In genomic region chr6:52259081-52259790, GRCm38 (mm10) we compare ENCODE assay signal across 15 mouse cellular contexts. TPM values are rescaled to one million over a fixed set of nuclear protein-coding genes. Genes with fewer than 3 reads are reported as not detected.
A peak's percentile ranks its signal among the peaks of the same experiment; 100 is the strongest.
DNase-seq lines count a peak whose midpoint lies in the region; ATAC-seq and TF ChIP-seq lines count a peak whose summit lies in the region.
"Had no signal": no experiment of that assay in that cellular context is flagged by ENCODE, and none has a peak within 500 bp of the region (broad histone marks: within the 10 kb centered on the region; RNA-seq: fewer than 3 reads in every experiment).

No protein-coding gene starts in this region.

- peak overlapping the region; percentile 28 for H3K4me3 ChIP-seq in heart, postnatal 0 days (ENCODE audit: low read depth, low read length)
- H3K4me3 ChIP-seq in heart, adult 2 months: no peak overlapping the region
- peak overlapping the region; percentile 53 for H3K4me3 ChIP-seq in limb, embryonic 10.5 days
- no peak overlapping the region for H3K4me3 ChIP-seq in stomach, postnatal 0 days (ENCODE audit: low read depth, low read length)

- no peak overlapping the region for H3K27ac ChIP-seq in heart, postnatal 0 days (ENCODE audit: low read depth)
- H3K27ac ChIP-seq in heart, adult 2 months: no peak overlapping the region
- peak overlapping the region; percentile 85 for H3K27ac ChIP-seq in limb, embryonic 10.5 days
- H3K27ac ChIP-seq in stomach, postnatal 0 days (replicated peaks): no peak overlapping the region
- H3K27ac ChIP-seq: neural tube, embryonic 13.5 days had no signal

- TF ChIP-seq CTCF in heart, postnatal 0 days (IDR thresholded peaks at IDR 0.05; ENCODE audit: low read depth): no peak
- TF ChIP-seq CTCF in heart, adult 2 months (IDR thresholded peaks at IDR 0.05): no peak
- TF ChIP-seq CTCF in stomach, postnatal 0 days (IDR thresholded peaks at IDR 0.05; ENCODE audit: low read depth): no peak

- no peaks in the 10 kb centered on the region for H3K9me3 ChIP-seq in heart, postnatal 0 days (replicated peaks; ENCODE audit: control insufficient read depth, low read length)
- no peaks in the 10 kb centered on the region for H3K9me3 ChIP-seq in limb, embryonic 10.5 days (replicated peaks)
- H3K9me3 ChIP-seq in stomach, postnatal 0 days (ENCODE audit: control insufficient read depth, low read length): no peaks in the 10 kb centered on the region
- H3K9me3 ChIP-seq: neural tube, embryonic 13.5 days had no signal

- no peaks in the 10 kb centered on the region for H3K36me3 ChIP-seq in heart, postnatal 0 days (replicated peaks; ENCODE audit: control insufficient read depth, insufficient read depth, low read length)
- H3K36me3 ChIP-seq in heart, adult 2 months (ENCODE audit: control insufficient read depth, insufficient read depth, low read length): no peaks in the 10 kb centered on the region
- no peaks in the 10 kb centered on the region for H3K36me3 ChIP-seq in limb, embryonic 10.5 days
- no peaks in the 10 kb centered on the region for H3K36me3 ChIP-seq in stomach, postnatal 0 days (ENCODE audit: control insufficient read depth, insufficient read depth, low read length)
- H3K36me3 ChIP-seq: neural tube, embryonic 13.5 days had no signal

- under 1% methylated on average over 25 of the region's 25 CpGs for WGBS in heart, postnatal 0 days
- WGBS in heart, adult 2 months: 4% methylated on average over 25 of the region's 25 CpGs
- under 1% methylated on average over 25 of the region's 25 CpGs for WGBS in limb, embryonic 10.5 days
- 4% methylated on average over 25 of the region's 25 CpGs for WGBS in stomach, postnatal 0 days

- TF ChIP-seq POLR2A in heart, adult 2 months (IDR thresholded peaks at IDR 0.05; ENCODE audit: insufficient read depth, low read depth, low read length): no peak

- ATAC-seq in heart, postnatal 0 days (ENCODE audit: insufficient read depth, low read depth): no peak
- ATAC-seq in stomach, postnatal 0 days (ENCODE audit: low FRiP score, low TSS enrichment): peak; percentile 39; the same call in 1 of the 2 replicates
- ATAC-seq in monocyte, adult 5-6 weeks (replicated peaks; ENCODE audit: insufficient number of reproducible peaks, low FRiP score, low TSS enrichment, poor library complexity, severe bottlenecking): no peak
- ATAC-seq: forebrain, postnatal 0 days had no signal

- no peak overlapping the region for H3K9ac ChIP-seq in heart, postnatal 0 days (replicated peaks; ENCODE audit: low read depth, low read length)
- H3K9ac ChIP-seq in heart, adult 2 months (ENCODE audit: low read depth, low read length): no peak overlapping the region
- H3K9ac ChIP-seq in stomach, postnatal 0 days (ENCODE audit: low read length): no peak overlapping the region
- H3K9ac ChIP-seq: forebrain, postnatal 0 days; neural tube, embryonic 13.5 days had no signal

- intact Hi-C loops in heart, adult 2 months (cut with DNase I): loop anchor here (5.0 kb wide), 3 partner anchors 318 to 883 kb away; no protein-coding TSS in a partner anchor

- peaks cover 6% of the 10 kb centered on the region; the same call in 1 of the 2 replicates for H3K4me1 ChIP-seq in heart, postnatal 0 days (ENCODE audit: control insufficient read depth, insufficient read depth)
- no peaks in the 10 kb centered on the region; the same call in 1 of the 2 replicates for H3K4me1 ChIP-seq in heart, adult 2 months (ENCODE audit: control insufficient read depth, insufficient read depth, low read length)
- H3K4me1 ChIP-seq in limb, embryonic 10.5 days: peaks cover 37% of the 10 kb centered on the region
- H3K4me1 ChIP-seq in stomach, postnatal 0 days (replicated peaks; ENCODE audit: control insufficient read depth, insufficient read depth): no peaks in the 10 kb centered on the region

- no peaks in the 10 kb centered on the region for H3K79me2 ChIP-seq in heart, adult 2 months (replicated peaks; ENCODE audit: control insufficient read depth, insufficient read depth, low read length)

- H3K27me3 ChIP-seq in heart, postnatal 0 days (ENCODE audit: control insufficient read depth, insufficient read depth, low read length): peaks cover 95% of the 10 kb centered on the region
- H3K27me3 ChIP-seq in heart, adult 2 months (ENCODE audit: control insufficient read depth, insufficient read depth, low read length): peaks cover 33% of the 10 kb centered on the region
- peaks cover 86% of the 10 kb centered on the region for H3K27me3 ChIP-seq in limb, embryonic 10.5 days (ENCODE audit: low read depth, poor library complexity, severe bottlenecking)
- H3K27me3 ChIP-seq in stomach, postnatal 0 days (ENCODE audit: control insufficient read depth, insufficient read depth, low read length): peaks cover 23% of the 10 kb centered on the region

- no peak overlapping the region for H3K4me2 ChIP-seq in heart, postnatal 0 days (ENCODE audit: low read depth, low read length)
- H3K4me2 ChIP-seq in stomach, postnatal 0 days (replicated peaks; ENCODE audit: low read depth): no peak overlapping the region

- TF ChIP-seq EP300 in heart, postnatal 0 days (IDR thresholded peaks at IDR 0.05; ENCODE audit: low read depth): no peak
- TF ChIP-seq EP300 in heart, adult 2 months (IDR thresholded peaks at IDR 0.05; ENCODE audit: insufficient read depth, low read depth, low read length): no peak
- no peak for TF ChIP-seq EP300 in stomach, postnatal 0 days (optimal IDR thresholded peaks at IDR 0.05)

- DNase-seq in heart, postnatal 0 days (ENCODE audit: low spot score): no peak
- DNase-seq in heart, adult 2 months: no peak
- DNase-seq in thymus, postnatal 4 days: peak; percentile 42
- no peak for DNase-seq in thymus, adult 18-20 months
- peak; percentile 80 for DNase-seq in limb, embryonic 10.5 days (ENCODE audit: low spot score)
- DNase-seq in stomach, postnatal 0 days (ENCODE audit: low spot score): no peak
- no peak for DNase-seq in T-cell, adult 2 months (ENCODE audit: low spot score)
- DNase-seq: forebrain, postnatal 0 days; layer of hippocampus, adult 9-11 months; thymus, adult 2 months had no signal

RNA-seq across cellular contexts. Expression of gene Hoxa13, which starts 1.4 kb away (rescaled TPM):
- not detected in 2 replicates for total RNA-seq in heart, postnatal 0 days (2014; rRNA removed; ENCODE audit: low replicate concordance)
- polyA plus RNA-seq in heart, postnatal 0 days (2015; fragmentation: Nextera tagmentation; extraction: Ambion mirVana): not detected in 2 replicates
- total RNA-seq in heart, adult 2 months (2021): not detected
- not detected in 2 replicates for polyA plus RNA-seq in heart, adult 2 months (2012; rRNA removed)
- 2.7 and 11.1 TPM in 2 replicates for polyA plus RNA-seq in limb, embryonic 10.5 days (2016; fragmentation: Nextera tagmentation; extraction: Ambion mirVana)
- not detected in 2 replicates for polyA plus RNA-seq in stomach, postnatal 0 days (2015; fragmentation: Nextera tagmentation; extraction: Ambion mirVana)
- total RNA-seq in monocyte, adult 5-6 weeks (2017): not detected in 3 replicates
- total RNA-seq: forebrain, postnatal 0 days; heart, postnatal 36 days; liver, adult 2 months had no signal
- polyA plus RNA-seq: forebrain, postnatal 0 days; liver, adult 2 months; thymus, adult 2 months had no signal

RNA-seq across cellular contexts. Expression of gene Hoxa11, which starts 13.6 kb away (rescaled TPM):
- 0.11 TPM in 1 of 2 replicates, not detected in the other for total RNA-seq in heart, postnatal 0 days (2014; rRNA removed; ENCODE audit: low replicate concordance)
- not detected in 2 replicates for polyA plus RNA-seq in heart, postnatal 0 days (2015; fragmentation: Nextera tagmentation; extraction: Ambion mirVana)
- not detected for total RNA-seq in heart, adult 2 months (2021)
- not detected in 2 replicates for polyA plus RNA-seq in heart, adult 2 months (2012; rRNA removed)
- polyA plus RNA-seq in limb, embryonic 10.5 days (2016; fragmentation: Nextera tagmentation; extraction: Ambion mirVana): 71.6 and 74.9 TPM in 2 replicates
- not detected in 2 replicates for polyA plus RNA-seq in stomach, postnatal 0 days (2015; fragmentation: Nextera tagmentation; extraction: Ambion mirVana)
- total RNA-seq in monocyte, adult 5-6 weeks (2017): not detected in 3 replicates
- total RNA-seq: CH12.LX; forebrain, postnatal 0 days; heart, postnatal 36 days; liver, adult 2 months had no signal
- polyA plus RNA-seq: forebrain, postnatal 0 days; liver, adult 2 months; thymus, adult 2 months had no signal

RNA-seq across cellular contexts. Expression of gene Hoxa10, which starts 18.6 kb away (rescaled TPM):
- 5.0 TPM in 1 of 2 replicates, not detected in the other for total RNA-seq in heart, postnatal 0 days (2014; rRNA removed; ENCODE audit: low replicate concordance)
- polyA plus RNA-seq in heart, postnatal 0 days (2015; fragmentation: Nextera tagmentation; extraction: Ambion mirVana): not detected in 2 replicates
- total RNA-seq in heart, adult 2 months (2021): not detected
- not detected in 2 replicates for polyA plus RNA-seq in heart, adult 2 months (2012; rRNA removed)
- 175 and 195 TPM in 2 replicates for polyA plus RNA-seq in limb, embryonic 10.5 days (2016; fragmentation: Nextera tagmentation; extraction: Ambion mirVana)
- 0.06 TPM in 1 of 2 replicates, not detected in the other for polyA plus RNA-seq in stomach, postnatal 0 days (2015; fragmentation: Nextera tagmentation; extraction: Ambion mirVana)
- total RNA-seq in monocyte, adult 5-6 weeks (2017): 2.5 TPM in 1 of 3 replicates, not detected in the others
- total RNA-seq: forebrain, postnatal 0 days; heart, postnatal 36 days; liver, adult 2 months had no signal
- polyA plus RNA-seq: forebrain, postnatal 0 days; liver, adult 2 months; thymus, adult 2 months had no signal

RNA-seq across cellular contexts. Expression of gene Hoxa9, which starts 28.3 kb away (rescaled TPM):
- total RNA-seq in heart, postnatal 0 days (2014; rRNA removed; ENCODE audit: low replicate concordance): 0.19 TPM in 1 of 2 replicates, not detected in the other
- not detected in 2 replicates for polyA plus RNA-seq in heart, postnatal 0 days (2015; fragmentation: Nextera tagmentation; extraction: Ambion mirVana)
- total RNA-seq in heart, adult 2 months (2021): not detected
- polyA plus RNA-seq in heart, adult 2 months (2012; rRNA removed): 0.04 and 0.06 TPM in 2 replicates
- 95.7 and 123 TPM in 2 replicates for polyA plus RNA-seq in limb, embryonic 10.5 days (2016; fragmentation: Nextera tagmentation; extraction: Ambion mirVana)
- polyA plus RNA-seq in stomach, postnatal 0 days (2015; fragmentation: Nextera tagmentation; extraction: Ambion mirVana): 0.13 and 0.61 TPM in 2 replicates
- 0.29 TPM in 1 of 3 replicates, not detected in the others for total RNA-seq in monocyte, adult 5-6 weeks (2017)
- total RNA-seq: forebrain, postnatal 0 days; heart, postnatal 36 days; liver, adult 2 months had no signal
- polyA plus RNA-seq: forebrain, postnatal 0 days had no signal

RNA-seq across cellular contexts. Expression of gene Hoxa7, which starts 37.6 kb away (rescaled TPM):
- not detected in 2 replicates for total RNA-seq in heart, postnatal 0 days (2014; rRNA removed; ENCODE audit: low replicate concordance)
- polyA plus RNA-seq in heart, postnatal 0 days (2015; fragmentation: Nextera tagmentation; extraction: Ambion mirVana): 0.07 and 0.38 TPM in 2 replicates
- total RNA-seq in heart, adult 2 months (2021): under 1 TPM; 0.25 to 0.50 TPM
- polyA plus RNA-seq in heart, adult 2 months (2012; rRNA removed): 0.26 and 0.31 TPM in 2 replicates
- polyA plus RNA-seq in limb, embryonic 10.5 days (2016; fragmentation: Nextera tagmentation; extraction: Ambion mirVana): 24.7 and 24.8 TPM in 2 replicates
- 8.1 and 8.5 TPM in 2 replicates for polyA plus RNA-seq in stomach, postnatal 0 days (2015; fragmentation: Nextera tagmentation; extraction: Ambion mirVana)
- not detected in 3 replicates for total RNA-seq in monocyte, adult 5-6 weeks (2017)
- total RNA-seq: forebrain, postnatal 0 days; liver, adult 2 months had no signal
- polyA plus RNA-seq: forebrain, postnatal 0 days had no signal

Comparison
In these comparisons a context has a peak if more than half of its experiments do, and no peak if none do; other contexts are left out.
1. DNase-seq: peak in thymus, postnatal 4 days (single experiment) and limb, embryonic 10.5 days (single experiment); none in heart, postnatal 0 days (single experiment), heart, adult 2 months (0 of 2), thymus, adult 18-20 months (0 of 2), stomach, postnatal 0 days (single experiment) and T-cell, adult 2 months (single experiment).
2. H3K4me3 ChIP-seq: peak in heart, postnatal 0 days (single experiment) and limb, embryonic 10.5 days (single experiment); none in heart, adult 2 months (single experiment) and stomach, postnatal 0 days (single experiment).
3. RNA of gene Hoxa11, which starts 13.6 kb away (polyA plus RNA-seq): 71.6 to 74.9 TPM in limb, embryonic 10.5 days; not detected in heart, postnatal 0 days, not detected in heart, adult 2 months and not detected in stomach, postnatal 0 days; every median in the first group is over 10 times any median in the second.
4. RNA of gene Hoxa10, which starts 18.6 kb away (polyA plus RNA-seq): 175 to 195 TPM in limb, embryonic 10.5 days; not detected in heart, postnatal 0 days, not detected in heart, adult 2 months and 0.06 TPM in stomach, postnatal 0 days; every median in the first group is over 100 times any median in the second.